Mouse (Mus musculus) cerebellum, adult (tissue): Measurements from ENCODE around the gene Cldn6.
A peak's percentile ranks its signal among the peaks of the same experiment; 100 is the strongest.

Source experiments
- ATAC-seq: cut with Nextera tagmentation; 2 replicates; pipeline ENCODE4 v1.9.2; 2017; ENCODE audit warnings: mild to moderate bottlenecking, moderate library complexity, mixed read lengths; ENCODE audit not compliant: insufficient number of reproducible peaks, low FRiP score, low TSS enrichment

The Cldn6 gene

DNA sequence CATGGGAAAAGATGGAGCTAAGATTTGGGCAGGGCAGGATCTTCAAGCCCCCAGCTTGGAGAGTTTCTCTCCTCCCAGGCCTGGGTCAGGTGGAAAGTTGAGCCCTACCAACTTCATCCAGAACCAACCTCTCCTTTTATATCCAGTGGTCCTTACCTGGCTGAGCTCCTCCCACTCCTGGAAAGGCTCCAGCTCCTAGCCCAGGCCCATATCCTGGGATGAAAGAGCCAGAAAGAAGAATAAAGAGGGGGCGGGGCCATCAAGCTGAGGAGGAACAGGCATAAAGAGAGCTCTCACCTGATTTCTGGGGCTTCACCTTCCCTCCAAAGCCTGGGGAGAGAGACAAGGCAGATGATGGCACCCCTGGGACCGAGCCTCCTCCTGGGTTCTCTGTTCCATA lies 38.0 kb downstream of the Cldn6 start:
- ATAC-seq = no peak

DNA sequence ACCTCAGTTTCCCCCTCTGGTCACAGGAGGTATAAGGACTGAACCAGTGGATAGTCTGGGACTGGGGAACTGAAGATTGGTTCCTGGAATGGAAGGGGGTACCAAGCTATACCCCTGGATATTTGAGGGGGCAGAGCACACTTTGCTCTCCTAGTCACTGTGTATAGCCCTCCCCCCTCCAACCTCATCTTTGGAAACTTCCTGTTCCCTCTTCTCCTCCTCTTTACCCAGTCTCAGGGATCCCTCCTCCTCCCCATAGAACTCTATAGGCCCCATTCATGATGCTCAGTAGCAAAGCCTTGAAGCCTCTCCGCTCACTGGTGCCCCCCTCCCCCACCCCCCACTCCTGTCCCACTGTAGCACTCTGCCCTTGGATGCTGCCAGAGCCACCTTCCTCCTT lies 40.4 kb downstream of the Cldn6 start:
- no peak for ATAC-seq

DNA sequence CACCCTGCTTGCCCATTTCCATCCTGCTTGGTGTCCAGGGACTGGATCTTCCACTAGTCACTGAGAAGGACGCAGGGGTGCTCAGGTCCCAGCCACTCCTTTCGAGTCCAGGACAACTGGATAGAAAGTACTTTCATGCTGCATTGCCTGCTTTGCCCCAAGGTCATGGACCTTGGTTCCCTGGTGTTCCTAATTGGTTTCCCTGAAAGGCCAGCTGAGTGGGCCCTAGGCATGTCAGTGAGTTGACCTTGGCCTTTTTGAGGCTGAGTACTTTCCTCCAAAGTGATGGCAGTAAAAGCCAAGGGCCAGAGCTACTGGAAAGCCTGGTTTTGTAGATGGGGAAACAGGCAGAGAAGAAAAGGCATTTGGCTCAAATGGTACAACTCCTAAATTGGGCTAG lies 42.8 kb downstream of the Cldn6 start:
- ATAC-seq = no peak

DNA sequence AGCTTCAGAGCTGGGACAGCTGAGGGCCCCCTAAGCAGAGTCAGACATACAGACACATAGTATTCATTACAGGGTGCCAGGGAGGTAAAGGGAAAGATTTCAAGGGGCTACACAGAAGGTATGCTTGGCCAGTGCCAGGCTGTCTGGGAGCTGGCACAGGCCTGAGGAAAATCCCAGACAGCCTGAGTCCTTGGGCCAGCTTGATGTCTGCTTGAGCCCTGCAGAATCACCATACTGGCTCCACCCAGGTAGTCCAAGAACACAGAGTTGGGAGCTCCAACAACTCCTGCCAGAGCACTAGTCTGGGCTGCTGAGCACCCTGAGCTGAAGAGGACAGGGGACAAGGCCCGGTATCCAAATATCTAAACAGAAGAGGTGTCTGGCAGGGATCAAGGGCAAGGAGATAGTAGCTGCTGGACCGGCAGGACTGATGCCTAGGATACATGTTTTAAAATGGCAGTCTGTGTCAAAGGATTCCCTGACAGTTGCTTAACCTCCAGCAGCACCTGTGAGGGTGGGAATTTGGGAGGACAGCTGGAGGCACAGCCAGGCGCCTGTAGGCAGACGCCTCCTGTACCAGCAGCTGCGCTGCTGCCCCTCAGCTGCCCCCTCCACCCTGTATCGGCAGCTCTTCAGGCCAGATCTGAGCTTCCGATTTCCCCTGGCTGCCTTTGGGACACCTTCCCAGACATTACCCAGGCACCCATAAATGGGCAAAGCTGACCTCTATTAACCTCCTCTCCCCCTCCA lies 43.5 kb downstream of the Cldn6 start, which contains the start of gene 1520401A03Rik:
TSS of gene 1520401A03Rik (minus strand) at position 408 of the 750 bp plus-strand sequence.
- ATAC-seq = no peak

DNA sequence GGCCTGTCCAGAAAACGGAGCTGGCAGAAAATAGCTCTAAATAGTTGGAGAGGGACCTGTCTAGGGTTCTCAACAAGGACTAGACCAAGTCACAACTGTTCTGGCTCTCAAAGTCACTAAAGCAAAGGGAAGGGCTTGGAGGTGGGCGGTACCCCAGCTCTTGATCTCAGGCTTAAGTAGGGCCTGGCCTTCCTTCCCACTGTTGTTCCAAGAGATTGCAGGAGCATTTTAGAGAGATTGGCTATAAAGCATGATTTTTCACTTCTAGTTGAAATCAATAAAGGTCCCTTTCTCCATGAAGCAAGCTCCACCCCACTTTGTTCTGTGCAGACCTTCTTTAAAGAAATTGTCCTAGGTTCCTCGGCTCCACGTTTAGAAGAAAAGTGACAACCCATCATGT lies 46.4 kb downstream of the Cldn6 start:
- no peak for ATAC-seq

DNA sequence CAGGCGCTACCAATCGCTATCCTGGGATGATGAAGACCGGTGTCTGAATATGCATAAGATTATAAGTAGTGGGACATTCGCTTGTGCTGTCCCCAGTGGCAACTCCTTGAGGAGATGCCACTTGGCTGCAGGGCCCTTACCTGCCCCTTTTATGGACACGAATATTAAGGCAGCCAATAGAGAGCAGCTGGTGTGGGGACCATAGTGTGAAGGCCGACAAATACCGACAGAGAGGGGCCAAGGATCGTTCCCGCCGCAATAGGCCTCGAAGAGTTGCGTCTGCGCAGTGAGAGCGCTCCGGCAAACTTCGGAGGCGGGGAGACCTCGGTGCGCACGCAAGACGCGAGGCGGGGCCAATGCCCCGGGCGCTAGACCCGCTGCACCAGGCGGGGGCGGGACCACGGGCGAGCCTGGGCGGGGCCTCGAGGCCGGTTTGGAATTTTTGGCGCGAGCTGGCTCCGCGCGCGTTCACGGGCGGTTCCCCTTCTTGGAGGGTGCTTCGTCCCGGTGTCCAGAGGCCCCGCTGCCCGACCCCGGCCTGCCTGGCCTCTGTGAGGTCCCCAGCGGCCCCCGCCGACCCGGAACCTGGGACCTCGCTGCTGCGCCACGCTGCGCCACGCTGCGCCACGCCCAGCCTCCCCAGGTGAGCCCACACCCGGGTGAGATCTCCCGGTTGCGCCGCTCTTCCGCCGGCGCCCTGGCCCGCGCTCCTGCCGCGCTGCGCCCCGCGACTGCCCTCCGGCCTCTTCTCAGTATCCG lies 47.1 kb downstream of the Cldn6 start, which contains the start of gene Pkmyt1:
TSS of gene Pkmyt1 (plus strand) at position 338 of the 759 bp plus-strand sequence.
- peak; percentile 74 for ATAC-seq

DNA sequence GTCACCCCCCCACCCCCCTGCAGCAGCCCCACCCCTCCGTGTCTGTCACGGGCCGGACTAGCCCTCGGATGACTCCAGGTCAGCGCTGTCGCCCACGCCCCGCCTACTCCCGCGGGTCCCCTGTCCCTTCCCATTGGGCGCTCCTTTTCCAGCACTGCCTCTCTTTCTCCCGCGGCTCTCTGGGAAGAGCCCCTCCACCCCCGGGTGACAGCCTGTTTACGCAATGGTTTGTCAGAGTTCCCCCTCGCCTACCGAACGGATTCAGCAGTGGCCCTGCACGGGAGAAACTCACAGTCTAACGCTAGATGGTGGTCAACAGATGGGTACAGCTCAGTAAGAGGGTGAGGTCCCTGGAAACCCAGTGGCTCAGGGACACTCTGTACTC lies 47.7 kb downstream of the Cldn6 start:
- ATAC-seq = peak; percentile 73

DNA sequence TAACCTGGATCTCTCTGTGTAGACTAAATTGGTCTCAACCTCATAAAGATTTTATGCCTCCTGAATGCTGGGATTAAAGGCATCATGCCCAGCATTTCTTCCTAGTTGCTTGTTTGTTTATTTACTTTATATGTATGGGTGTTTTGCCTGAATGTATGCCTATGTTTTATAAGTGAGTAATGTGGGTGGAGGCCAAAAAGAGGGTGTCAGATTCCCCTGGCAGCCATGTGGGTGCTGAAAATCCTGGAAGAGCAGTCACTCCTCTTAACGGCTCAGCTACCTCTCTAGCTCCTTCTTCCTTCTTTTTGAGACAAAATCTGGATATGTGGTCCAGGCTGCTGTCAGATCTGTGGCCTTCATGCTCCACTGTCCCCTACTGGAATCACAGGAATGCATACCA lies 51.4 kb downstream of the Cldn6 start:
- no peak for ATAC-seq
